Mouse (Mus musculus) G1E (cell line): ENCODE results near the gene Fgfr2. TPM values are rescaled to one million over a fixed set of nuclear protein-coding genes. Genes with fewer than 3 reads are reported as not detected.

Experiments used
- ATAC-seq: 2 replicates; pipeline ENCODE4 v1.8.0; 2016; ENCODE audit warnings: mild to moderate bottlenecking; ENCODE audit not compliant: insufficient number of reproducible peaks, poor library complexity, low FRiP score, severe bottlenecking; ENCODE audit errors: extremely low read depth
- DNase-seq: peaks from one replicate; pipeline ENCODE4 v3.0.0; 2012; ENCODE audit warnings: low spot score
- H3K27me3 ChIP-seq: 2 replicates; pipeline ENCODE4 v1.6.1; 2012; ENCODE audit warnings: mild to moderate bottlenecking, low read length, inconsistent platforms; ENCODE audit not compliant: insufficient read depth
- H3K36me3 ChIP-seq: replicated peaks from 2 replicates; pipeline ENCODE3; 2012; ENCODE audit warnings: mild to moderate bottlenecking, inconsistent platforms
- H3K4me1 ChIP-seq: 2 replicates; pipeline ENCODE4 v1.6.1; 2012; ENCODE audit warnings: low read depth, low read length, inconsistent platforms, mixed read lengths; ENCODE audit not compliant: insufficient read depth
- H3K4me3 ChIP-seq: 2 replicates; pipeline ENCODE4 v1.5.1; 2012; ENCODE audit warnings: low read depth, mild to moderate bottlenecking, inconsistent platforms, low read length, moderate library complexity, mixed read lengths
- H3K9me3 ChIP-seq: replicated peaks from 2 replicates; pipeline ENCODE4 v1.6.1; 2012; ENCODE audit warnings: inconsistent platforms
- CTCF ChIP-seq: IDR thresholded peaks from 2 replicates; pipeline ENCODE4 v1.5.1; 2012; ENCODE audit warnings: low read depth, low read length, inconsistent platforms, mixed read lengths
- GATA1 ChIP-seq: IDR thresholded peaks from 2 replicates; pipeline ENCODE4 v1.6.1; 2012; ENCODE audit warnings: borderline replicate concordance, low read length, inconsistent platforms, mixed read lengths
- GATA2 ChIP-seq: IDR thresholded peaks from 2 replicates; pipeline ENCODE4 v1.6.1; 2012; ENCODE audit warnings: low read depth, low read length, inconsistent platforms, borderline replicate concordance
- POLR2AphosphoS5 ChIP-seq: IDR thresholded peaks from 2 replicates; pipeline ENCODE4 v1.6.1; 2012; ENCODE audit warnings: low read depth, low read length, inconsistent platforms; ENCODE audit not compliant: insufficient replicate concordance
- TAL1 ChIP-seq: conservative IDR thresholded peaks from 2 replicates; pipeline ENCODE4 v1.6.1; 2012; ENCODE audit warnings: low read depth, low read length, inconsistent platforms, mixed read lengths
- polyA plus RNA-seq: library from polyadenylated mRNA; stranded (reverse); fragments of >175 nt; gene quantifications from 2 replicates; pipeline ENCODE4 v1.2.3, GENCODE M21; 2012
- total RNA-seq, 2 experiments: library from RNA; stranded (forward) in 1 of 2; stranded (reverse) in 1 of 2; fragments of 200-1000 nt in 1 of 2; fragments of >200 nt in 1 of 2; fragmentation: Nextera tagmentation in 1 of 2; gene quantifications; 2 replicates each; pipeline ENCODE4 v1.2.3; 2014 to 2017

The Fgfr2 gene
- total and polyA plus RNA-seq, 3 experiments, result 0.22 TPM; not detected in 2

DNA sequence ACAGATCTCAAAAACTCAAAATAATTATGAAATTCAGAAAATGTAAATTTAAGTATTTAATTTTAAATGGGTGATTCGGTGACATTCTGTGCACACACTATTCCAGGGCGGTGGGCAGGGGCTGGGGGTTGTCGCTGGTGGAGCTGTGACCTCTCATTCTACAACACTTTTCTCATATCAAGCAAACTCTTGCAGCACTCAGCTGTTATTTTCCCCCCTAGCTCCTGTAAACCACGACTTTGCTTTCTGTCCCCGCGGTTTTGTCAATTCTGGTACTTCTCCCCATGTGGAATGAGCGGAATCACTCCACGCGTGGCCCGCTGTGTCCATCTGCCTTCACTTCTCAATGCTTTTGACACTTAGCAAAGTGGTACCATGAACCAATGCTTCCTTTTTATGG lies 2549.4 kb downstream of the Fgfr2 start:
- ATAC-seq (no peak), DNase-seq (no peak)
- no peaks in the 10 kb centered on the region for H3K9me3 ChIP-seq
- TF ChIP-seq GATA2 (no peak), GATA1 (no peak), CTCF (no peak), POLR2AphosphoS5 (no peak), TAL1 (no peak)
- no peaks in the 10 kb centered on the region for H3K4me1 ChIP-seq
- H3K36me3 ChIP-seq, result no peaks in the 10 kb centered on the region
- no peak overlapping the region for H3K4me3 ChIP-seq
- no peaks in the 10 kb centered on the region for H3K27me3 ChIP-seq

DNA sequence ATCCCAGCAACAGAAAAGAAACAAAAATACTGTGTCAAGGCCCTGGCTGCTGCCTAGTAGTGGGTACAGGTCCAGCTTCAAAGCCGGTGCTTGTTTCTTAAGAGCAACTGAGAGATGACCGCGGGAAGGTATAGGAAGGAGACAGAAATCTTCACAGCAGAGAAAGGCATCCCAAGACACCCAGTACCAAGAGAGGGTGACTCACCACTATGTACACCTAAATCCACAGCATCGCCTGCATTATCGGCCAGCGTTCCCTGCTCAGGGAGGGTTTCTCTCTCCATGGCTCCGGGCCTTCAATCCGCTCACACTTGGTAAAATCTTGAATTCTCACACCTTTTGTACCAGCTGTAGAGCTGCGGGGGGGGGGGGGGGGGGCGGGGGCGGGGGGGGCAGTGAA lies 2550.3 kb downstream of the Fgfr2 start, which contains the start of gene Nsmce4a:
Gene Nsmce4a (minus strand): TSS at position 298 of the 400 bp plus-strand sequence.
- ATAC-seq (no peak), DNase-seq (no peak)
- Histone ChIP-seq H3K36me3 (no peaks in the 10 kb centered on the region), H3K4me3 (no peak within 1 kb of the TSS), H3K9me3 (no peaks in the 10 kb centered on the region), H3K4me1 (no peaks in the 10 kb centered on the region), H3K27me3 (no peaks in the 10 kb centered on the region)
- TF ChIP-seq CTCF, result no peak
- no peak for TF ChIP-seq GATA2
- TF ChIP-seq POLR2AphosphoS5, result no peak
- no peak for TF ChIP-seq GATA1
- no peak for TF ChIP-seq TAL1

DNA sequence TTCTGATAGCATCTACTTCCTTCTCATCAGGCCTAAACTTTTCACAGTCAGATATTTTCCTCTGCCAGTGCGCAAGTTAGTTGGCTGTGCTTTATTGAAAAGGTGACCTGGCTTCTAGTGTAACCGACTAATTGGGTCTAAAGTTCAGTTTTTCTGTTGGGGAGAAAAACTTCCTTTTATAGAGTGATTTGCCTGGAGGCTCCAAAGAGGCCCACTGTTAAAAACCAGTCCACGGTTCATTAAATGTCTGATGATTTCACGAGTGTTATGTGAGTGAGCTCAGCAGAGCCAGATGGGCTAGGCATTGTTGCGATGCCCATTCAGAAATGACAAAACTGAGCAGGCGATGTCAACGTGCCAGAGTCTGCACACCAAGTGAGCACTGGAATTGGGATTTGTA lies 2552.7 kb downstream of the Fgfr2 start:
- ATAC-seq, result no peak
- no peaks in the 10 kb centered on the region for H3K4me1 ChIP-seq
- TF ChIP-seq TAL1 (no peak), GATA2 (no peak), CTCF (no peak), GATA1 (no peak), POLR2AphosphoS5 (no peak)

DNA sequence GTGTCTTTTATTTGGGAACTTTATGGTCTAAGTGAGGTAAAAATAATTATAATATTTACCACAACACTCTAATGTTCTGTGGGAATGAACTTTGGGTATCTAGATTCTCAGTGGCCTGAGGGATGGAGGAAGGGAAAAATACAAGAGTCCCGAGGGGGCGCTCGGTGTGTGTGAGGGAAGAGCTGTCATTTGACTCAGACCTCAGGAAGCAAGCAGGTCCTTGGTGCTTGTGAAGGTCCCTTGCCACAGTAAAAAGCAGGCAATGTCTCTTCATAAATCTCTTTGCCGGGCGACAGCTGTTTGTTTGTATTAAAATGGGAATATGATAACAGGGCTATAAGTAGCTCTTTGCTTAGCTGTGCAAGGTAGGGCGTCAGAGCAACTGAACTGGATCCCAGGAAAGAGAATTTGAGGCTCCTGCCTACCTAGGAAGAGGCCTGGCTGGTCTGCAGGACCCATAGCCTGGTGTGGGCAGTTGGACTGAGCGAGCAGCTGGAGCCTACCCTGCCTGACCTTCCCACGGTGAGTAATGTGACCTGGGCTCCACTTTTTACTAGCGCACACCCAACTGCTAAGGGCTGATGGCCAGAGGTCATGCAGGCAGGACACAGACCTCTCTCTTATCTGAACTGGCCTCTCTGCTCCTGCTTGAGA lies 2554.2 kb downstream of the Fgfr2 start:
- H3K4me1 ChIP-seq, result no peaks in the 10 kb centered on the region
- H3K36me3 ChIP-seq, result no peaks in the 10 kb centered on the region
- TF ChIP-seq CTCF, result no peak
- ATAC-seq (no peak), DNase-seq (no peak)
- no peak overlapping the region for H3K4me3 ChIP-seq
- H3K9me3 ChIP-seq, result no peaks in the 10 kb centered on the region
- no peaks in the 10 kb centered on the region for H3K27me3 ChIP-seq

More for the DNA sequence above, 2552.7 kb downstream of the Fgfr2 start:
- Histone ChIP-seq H3K27me3 (no peaks in the 10 kb centered on the region), H3K36me3 (no peaks in the 10 kb centered on the region), H3K4me3 (no peak overlapping the region), H3K9me3 (no peaks in the 10 kb centered on the region)
- DNase-seq, result no peak

DNA sequence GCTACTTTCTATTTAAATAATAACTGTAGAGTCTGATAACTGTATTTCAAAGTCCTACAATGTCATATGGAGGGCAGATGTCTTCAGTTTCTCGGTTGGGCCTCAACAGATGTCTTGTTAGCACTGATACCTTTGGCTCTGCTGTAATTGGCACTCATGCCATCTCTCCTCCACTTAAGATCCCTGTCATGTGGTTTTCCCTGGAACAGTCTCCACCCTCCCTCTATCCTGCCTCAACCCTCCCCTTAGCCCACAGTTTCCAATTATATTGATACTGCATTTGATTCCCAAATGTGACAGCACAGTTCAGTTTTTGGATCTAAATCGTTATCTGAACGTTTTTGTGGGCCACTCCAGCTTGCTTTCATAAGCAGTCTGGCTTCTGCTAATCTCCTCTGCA lies 2558.6 kb downstream of the Fgfr2 start:
- no peak for ATAC-seq
- H3K36me3 ChIP-seq, result no peaks in the 10 kb centered on the region
- H3K9me3 ChIP-seq, result no peaks in the 10 kb centered on the region
- H3K27me3 ChIP-seq, result no peaks in the 10 kb centered on the region
- no peak for TF ChIP-seq GATA1
- TF ChIP-seq POLR2AphosphoS5, result no peak
- TF ChIP-seq GATA2, result no peak
- no peak for TF ChIP-seq CTCF
- DNase-seq, result no peak
- H3K4me3 ChIP-seq, result no peak overlapping the region
- no peaks in the 10 kb centered on the region for H3K4me1 ChIP-seq

DNA sequence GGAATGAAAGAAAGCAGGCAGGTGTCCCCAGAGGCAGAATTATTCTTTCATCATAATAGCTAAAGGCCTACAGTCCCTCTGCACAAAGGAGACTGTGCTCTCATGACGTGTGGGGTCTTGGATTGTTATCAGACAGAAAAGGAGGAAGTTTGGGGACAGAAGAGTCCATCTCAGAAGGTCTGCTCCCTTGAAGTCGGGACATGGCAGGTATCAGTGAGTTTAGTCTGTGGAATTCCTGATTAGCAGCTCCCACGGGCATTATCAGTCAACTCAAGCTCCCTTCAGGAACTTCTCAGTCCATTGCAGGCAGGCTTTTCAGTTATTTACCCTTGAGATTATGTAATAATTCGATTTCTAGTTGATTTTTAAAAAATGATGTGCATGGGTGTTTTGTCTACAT lies 2559.3 kb downstream of the Fgfr2 start:
- TF ChIP-seq CTCF (no peak), GATA1 (no peak), GATA2 (no peak), POLR2AphosphoS5 (no peak), TAL1 (no peak)
- ATAC-seq (no peak), DNase-seq (no peak)
- no peaks in the 10 kb centered on the region for H3K27me3 ChIP-seq
- H3K36me3 ChIP-seq, result no peaks in the 10 kb centered on the region
- no peak overlapping the region for H3K4me3 ChIP-seq
- no peaks in the 10 kb centered on the region for H3K9me3 ChIP-seq
- no peaks in the 10 kb centered on the region for H3K4me1 ChIP-seq

DNA sequence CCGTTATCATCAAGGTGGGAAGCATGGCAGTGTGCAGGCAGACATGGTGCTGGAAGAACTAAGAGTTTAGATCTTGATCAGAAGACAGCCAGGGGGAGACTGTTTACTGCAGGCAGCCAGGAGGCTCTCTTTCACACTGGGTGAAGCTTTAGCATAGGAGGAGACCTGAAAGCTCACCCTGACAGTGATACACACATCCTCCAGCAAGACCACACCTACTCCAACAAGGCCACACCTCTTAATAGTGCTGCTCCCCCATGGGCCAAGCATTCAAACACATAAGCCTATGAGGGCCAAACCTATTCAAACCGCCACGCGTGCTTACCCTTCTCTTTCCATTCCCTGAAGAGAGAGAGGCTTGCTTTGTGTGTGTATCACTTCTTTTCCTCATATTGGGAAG lies 2559.9 kb downstream of the Fgfr2 start:
- no peaks in the 10 kb centered on the region for H3K4me1 ChIP-seq
- no peaks in the 10 kb centered on the region for H3K36me3 ChIP-seq
- peaks cover 4% of the 10 kb centered on the region for H3K27me3 ChIP-seq
- no peak overlapping the region for H3K4me3 ChIP-seq
- no peak for ATAC-seq
- TF ChIP-seq GATA2 (no peak), TAL1 (no peak), GATA1 (no peak), POLR2AphosphoS5 (no peak), CTCF (no peak)
- DNase-seq, result no peak
- H3K9me3 ChIP-seq, result no peaks in the 10 kb centered on the region
